Mouse (Mus musculus): ENCODE results near the gene Agxt. TPM values are rescaled to one million over a fixed set of nuclear protein-coding genes. Genes with fewer than 3 reads are reported as not detected.

Agxt gene
- polyA plus RNA-seq, 1 experiment from 2014 or later, result not detected

DNA sequence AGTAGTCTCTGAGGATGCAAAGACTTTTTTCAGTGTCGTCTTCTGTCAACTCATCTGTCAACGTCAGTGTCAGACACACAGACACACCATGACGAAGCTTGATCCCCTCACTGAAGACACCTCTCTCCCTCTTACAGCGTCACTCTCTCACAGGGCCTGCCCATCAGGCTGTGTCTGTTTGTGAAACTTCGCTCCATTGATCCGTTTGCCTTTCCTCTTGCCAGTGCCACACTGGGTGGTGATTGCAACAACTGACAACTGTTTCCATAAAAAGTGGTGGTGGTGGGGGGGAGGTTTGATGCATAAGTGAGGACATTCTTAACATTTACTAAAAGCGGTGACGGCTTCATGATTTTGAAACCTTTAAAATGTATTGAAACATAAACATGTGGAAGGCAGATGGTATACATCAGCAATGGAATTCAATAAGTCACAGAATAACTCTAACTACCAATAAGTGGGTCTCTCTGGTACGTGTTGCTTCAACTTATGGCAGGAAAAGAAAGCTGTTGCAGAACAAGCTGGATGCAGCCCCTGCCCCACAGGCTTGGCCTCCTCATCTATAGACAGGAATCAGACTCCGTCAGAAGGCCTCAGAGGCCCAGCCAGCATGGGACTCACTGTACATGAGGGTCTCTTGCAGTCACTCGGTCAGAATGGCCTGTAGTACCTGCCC, 11.7 kb upstream of the Agxt start:
- Histone ChIP-seq H3K4me3 (no peak overlapping the region), H3K27ac (replicated peaks) (no peak overlapping the region), H3K4me1 (no peaks in the 10 kb centered on the region), H3K9ac (no peak overlapping the region), H3K36me3 (no peaks in the 10 kb centered on the region), H3K4me2 (no peak overlapping the region), H3K27me3 (replicated peaks) (peaks cover 6% of the 10 kb centered on the region; the same call in 1 of the 2 replicates), H3K9me3 (no peaks in the 10 kb centered on the region)
- 70% methylated on average over 11 of the region's 11 CpGs for WGBS
- ATAC-seq (ENCODE audit: extremely low read depth, insufficient number of reproducible peaks, low FRiP score, low TSS enrichment), result no peak

DNA sequence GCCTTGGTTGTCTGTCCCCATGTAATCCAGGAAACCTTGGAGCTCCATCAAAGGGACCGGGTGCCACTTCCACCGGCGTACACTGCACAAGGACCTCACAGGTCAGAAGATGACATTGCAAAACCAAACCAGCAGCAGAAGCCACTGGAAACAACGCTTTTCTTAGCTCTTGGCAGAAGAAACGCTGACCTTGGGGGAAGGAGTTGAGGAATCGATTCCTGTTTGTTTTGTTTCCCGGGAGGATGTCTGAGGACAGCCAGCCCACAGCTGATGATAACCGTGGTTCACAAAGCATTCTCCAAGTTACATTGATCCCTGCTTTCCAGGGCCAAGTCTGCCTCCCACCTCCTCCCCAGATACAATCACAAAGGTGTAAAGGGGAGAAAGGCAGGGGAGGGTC, 11.0 kb upstream of the Agxt start:
- no peak overlapping the region for H3K4me2 ChIP-seq
- ATAC-seq (ENCODE audit: extremely low read depth, insufficient number of reproducible peaks, low FRiP score, low TSS enrichment), result no peak
- H3K4me1 ChIP-seq, result no peaks in the 10 kb centered on the region
- H3K9ac ChIP-seq, result no peak overlapping the region
- H3K27me3 ChIP-seq (replicated peaks), result no peaks in the 10 kb centered on the region; the same call in 1 of the 2 replicates
- H3K36me3 ChIP-seq, result no peaks in the 10 kb centered on the region
- no peaks in the 10 kb centered on the region for H3K9me3 ChIP-seq
- no peak overlapping the region for H3K27ac ChIP-seq (replicated peaks)
- H3K4me3 ChIP-seq, result no peak overlapping the region
- 51% methylated on average over 8 of the region's 8 CpGs for WGBS

DNA sequence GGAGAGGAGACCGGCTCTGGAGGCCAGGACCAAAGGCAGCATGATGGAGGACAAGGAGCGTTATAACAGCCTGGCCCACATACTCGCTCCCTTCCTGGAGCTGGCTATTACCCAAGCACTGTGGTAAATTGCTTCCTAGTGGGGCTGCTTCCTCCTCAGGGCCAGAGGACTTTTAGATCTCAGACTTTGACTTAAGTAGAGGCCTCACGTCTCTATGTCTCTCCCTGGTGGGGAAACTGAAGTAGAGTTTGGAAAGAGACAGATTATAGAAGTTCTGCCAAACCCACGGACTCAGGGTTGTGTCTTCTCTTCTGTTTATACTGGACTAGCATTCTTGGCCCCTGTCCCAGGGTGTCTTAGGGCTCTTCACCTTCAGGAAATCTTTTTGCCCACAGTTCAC, 9.8 kb upstream of the Agxt start:
- Histone ChIP-seq H3K9me3 (no peaks in the 10 kb centered on the region), H3K9ac (no peak overlapping the region), H3K4me3 (no peak overlapping the region), H3K36me3 (no peaks in the 10 kb centered on the region), H3K27ac (replicated peaks) (no peak overlapping the region), H3K27me3 (replicated peaks) (no peaks in the 10 kb centered on the region; the same call in none of the 2 replicates), H3K4me1 (no peaks in the 10 kb centered on the region), H3K4me2 (no peak overlapping the region)
- WGBS, result 52% methylated on average over 5 of the region's 5 CpGs
- ATAC-seq (ENCODE audit: extremely low read depth, insufficient number of reproducible peaks, low FRiP score, low TSS enrichment), result no peak

DNA sequence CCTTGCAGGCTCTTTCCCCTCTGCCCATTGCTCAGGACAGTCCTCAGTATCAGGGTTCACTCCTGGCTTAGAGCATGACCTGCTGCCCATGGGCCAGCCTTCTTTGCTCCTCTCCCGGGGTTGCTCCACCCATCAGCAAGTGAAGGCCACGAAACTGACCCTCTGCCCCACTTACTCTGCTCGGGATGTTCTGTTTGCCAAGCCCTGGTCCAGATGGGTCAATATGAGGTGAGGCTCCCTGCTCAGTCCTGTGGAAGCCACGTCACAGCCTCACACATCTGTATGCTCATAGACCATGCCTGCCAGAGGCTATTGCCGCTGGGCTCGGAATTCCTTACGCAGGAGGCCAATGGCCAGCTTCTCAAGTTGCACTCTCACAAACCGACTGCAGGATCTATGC, 6.8 kb upstream of the Agxt start:
- 69% methylated on average over 8 of the region's 8 CpGs for WGBS
- Histone ChIP-seq H3K4me2 (no peak overlapping the region), H3K4me1 (no peaks in the 10 kb centered on the region), H3K27ac (replicated peaks) (no peak overlapping the region), H3K4me3 (no peak overlapping the region), H3K27me3 (replicated peaks) (peaks cover 15% of the 10 kb centered on the region), H3K36me3 (no peaks in the 10 kb centered on the region), H3K9me3 (no peaks in the 10 kb centered on the region), H3K9ac (no peak overlapping the region)
- ATAC-seq (ENCODE audit: extremely low read depth, insufficient number of reproducible peaks, low FRiP score, low TSS enrichment), result no peak

GRCm38 (mm10) chr1:93128710-93129349, 6.2 kb upstream of the Agxt start:
- no peak for ATAC-seq (ENCODE audit: extremely low read depth, insufficient number of reproducible peaks, low FRiP score, low TSS enrichment)
- no peak overlapping the region for H3K4me2 ChIP-seq
- no peak overlapping the region for H3K27ac ChIP-seq (replicated peaks)
- no peaks in the 10 kb centered on the region for H3K36me3 ChIP-seq
- WGBS, result 30% methylated on average over 6 of the region's 6 CpGs
- no peak overlapping the region for H3K4me3 ChIP-seq
- H3K27me3 ChIP-seq (replicated peaks), result peaks cover 15% of the 10 kb centered on the region
- H3K9ac ChIP-seq, result no peak overlapping the region
- H3K9me3 ChIP-seq, result no peaks in the 10 kb centered on the region
- H3K4me1 ChIP-seq, result no peaks in the 10 kb centered on the region

- peaks cover 25% of the 10 kb centered on the region for H3K27me3 ChIP-seq (replicated peaks)
- no peak overlapping the region for H3K27ac ChIP-seq (replicated peaks)
- H3K4me2 ChIP-seq, result no peak overlapping the region
- WGBS, result 68% methylated on average over 10 of the region's 10 CpGs
- no peaks in the 10 kb centered on the region for H3K4me1 ChIP-seq
- H3K9ac ChIP-seq, result no peak overlapping the region
- no peaks in the 10 kb centered on the region for H3K9me3 ChIP-seq
- no peaks in the 10 kb centered on the region for H3K36me3 ChIP-seq
- no peak overlapping the region for H3K4me3 ChIP-seq
- no peak for ATAC-seq (ENCODE audit: extremely low read depth, insufficient number of reproducible peaks, low FRiP score, low TSS enrichment)
These were observed 4.6 kb upstream of the Agxt start for GRCm38 (mm10) chr1:93130242-93130983.

GRCm38 (mm10) chr1:93132676-93133075, 2.4 kb upstream of the Agxt start:
- H3K4me2 ChIP-seq, result no peak overlapping the region
- 46% methylated on average over 8 of the region's 8 CpGs for WGBS
- ATAC-seq (ENCODE audit: extremely low read depth, insufficient number of reproducible peaks, low FRiP score, low TSS enrichment), result no peak
- no peaks in the 10 kb centered on the region for H3K36me3 ChIP-seq
- H3K4me3 ChIP-seq, result no peak overlapping the region
- peaks cover 34% of the 10 kb centered on the region for H3K27me3 ChIP-seq (replicated peaks)
- no peak overlapping the region for H3K27ac ChIP-seq (replicated peaks)
- no peaks in the 10 kb centered on the region for H3K4me1 ChIP-seq
- H3K9ac ChIP-seq, result no peak overlapping the region
- no peaks in the 10 kb centered on the region for H3K9me3 ChIP-seq

DNA sequence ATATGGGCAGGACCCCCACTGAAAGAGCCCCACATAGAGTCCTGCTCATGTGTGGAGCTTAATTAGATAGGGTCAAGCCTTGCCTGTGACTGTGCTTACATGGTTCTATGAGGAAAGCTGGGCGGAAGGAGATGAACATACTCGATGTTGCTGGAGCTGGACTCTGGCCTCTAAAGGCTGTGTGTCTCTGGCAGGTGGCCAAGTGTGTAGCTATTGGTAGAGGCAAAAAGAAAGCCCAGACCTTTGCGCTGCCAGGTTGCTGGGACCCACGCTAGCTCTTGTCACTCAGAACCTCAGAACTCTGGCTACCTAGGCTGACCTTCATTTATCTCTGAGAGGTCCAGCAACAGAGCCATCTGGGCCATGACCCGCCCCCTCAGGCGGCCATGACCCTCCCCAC, 3.5 kb downstream of the Agxt start:
- peaks cover 55% of the 10 kb centered on the region for H3K27me3 ChIP-seq (replicated peaks)
- H3K4me1 ChIP-seq, result peaks cover 8% of the 10 kb centered on the region
- 56% methylated on average over 6 of the region's 6 CpGs for WGBS
- no peaks in the 10 kb centered on the region for H3K9me3 ChIP-seq
- ATAC-seq (ENCODE audit: extremely low read depth, insufficient number of reproducible peaks, low FRiP score, low TSS enrichment), result no peak
- no peaks in the 10 kb centered on the region for H3K36me3 ChIP-seq
- no peak overlapping the region for H3K4me2 ChIP-seq
- H3K9ac ChIP-seq, result no peak overlapping the region
- H3K4me3 ChIP-seq, result no peak overlapping the region
- no peak overlapping the region for H3K27ac ChIP-seq (replicated peaks)

- ATAC-seq (ENCODE audit: extremely low read depth, insufficient number of reproducible peaks, low FRiP score, low TSS enrichment), result no peak
- Histone ChIP-seq H3K9ac (no peak overlapping the region), H3K4me3 (no peak overlapping the region), H3K27me3 (replicated peaks) (peaks cover 59% of the 10 kb centered on the region), H3K36me3 (no peaks in the 10 kb centered on the region), H3K27ac (replicated peaks) (no peak overlapping the region), H3K9me3 (no peaks in the 10 kb centered on the region), H3K4me1 (peaks cover 19% of the 10 kb centered on the region), H3K4me2 (no peak overlapping the region)
- WGBS, result 51% methylated on average over 7 of the region's 7 CpGs
These were observed 4.7 kb downstream of the Agxt start for GRCm38 (mm10) chr1:93139713-93140112.

DNA sequence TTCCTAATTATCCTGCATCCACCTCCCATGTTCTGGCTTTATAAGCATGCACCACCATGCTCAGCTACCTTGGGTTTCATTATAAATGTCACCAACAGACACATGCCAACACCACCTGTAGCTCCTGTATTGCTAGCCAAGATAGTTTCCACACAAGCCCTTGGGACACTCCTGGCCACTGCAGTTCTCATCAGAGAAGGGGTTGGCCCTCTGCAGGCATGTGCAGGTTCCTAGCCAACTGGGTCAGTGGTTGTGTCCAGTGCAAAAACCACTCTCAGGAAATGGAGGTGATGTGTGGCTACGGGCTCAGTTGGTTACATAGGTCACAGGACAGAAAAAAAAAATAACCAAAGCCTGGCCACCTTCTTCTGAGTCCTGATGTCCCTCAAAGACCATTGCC, 7.8 kb downstream of the Agxt start:
- Histone ChIP-seq H3K27ac (replicated peaks) (no peak overlapping the region), H3K4me1 (peaks cover 22% of the 10 kb centered on the region), H3K27me3 (replicated peaks) (peaks cover 63% of the 10 kb centered on the region), H3K9ac (no peak overlapping the region), H3K4me3 (no peak overlapping the region), H3K9me3 (no peaks in the 10 kb centered on the region), H3K4me2 (no peak overlapping the region), H3K36me3 (no peaks in the 10 kb centered on the region)
- no peak for ATAC-seq (ENCODE audit: extremely low read depth, insufficient number of reproducible peaks, low FRiP score, low TSS enrichment)
- 64% methylated on average over 1 of the region's 1 CpGs for whole genome bisulfite sequencing

DNA sequence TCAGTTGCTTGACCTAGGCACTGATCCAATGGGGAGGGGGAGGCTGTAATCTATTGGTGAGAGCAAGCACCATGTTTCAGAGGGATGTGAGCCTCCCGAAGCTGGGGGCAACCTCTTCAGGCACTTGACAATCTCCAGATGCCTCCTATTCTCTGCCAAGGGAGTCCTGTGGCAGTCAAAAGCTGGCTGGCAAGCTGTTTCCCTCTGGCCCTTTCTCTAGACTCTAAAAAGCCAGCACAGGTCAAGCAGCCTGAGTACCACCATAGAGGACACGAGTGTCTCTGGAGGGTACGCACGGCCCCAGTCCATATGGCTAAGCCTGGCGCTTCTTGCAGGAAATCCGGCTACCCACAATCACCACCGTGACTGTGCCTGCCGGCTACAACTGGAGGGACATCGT, 9.1 kb downstream of the Agxt start:
- 54% methylated on average over 9 of the region's 9 CpGs for WGBS
- Histone ChIP-seq H3K4me3 (no peak overlapping the region), H3K4me2 (no peak overlapping the region), H3K27me3 (replicated peaks) (peaks cover 66% of the 10 kb centered on the region), H3K27ac (replicated peaks) (no peak overlapping the region), H3K36me3 (no peaks in the 10 kb centered on the region), H3K4me1 (peaks cover 15% of the 10 kb centered on the region), H3K9ac (no peak overlapping the region), H3K9me3 (no peaks in the 10 kb centered on the region)
- ATAC-seq (ENCODE audit: extremely low read depth, insufficient number of reproducible peaks, low FRiP score, low TSS enrichment), result no peak

Measured in heart, embryonic 13.5 days (tissue).